Mouse (Mus musculus) frontal cortex, postnatal 36 days (tissue): ENCODE results near the gene Gm5134.
A peak's percentile ranks its signal among the peaks of the same experiment; 100 is the strongest.

Experiments
- DNase-seq, 2 experiments: peaks; one replicate each; pipeline ENCODE4 v3.0.0; 2022; ENCODE audit warnings: low spot score in 2 of 2

The Gm5134 gene

DNA sequence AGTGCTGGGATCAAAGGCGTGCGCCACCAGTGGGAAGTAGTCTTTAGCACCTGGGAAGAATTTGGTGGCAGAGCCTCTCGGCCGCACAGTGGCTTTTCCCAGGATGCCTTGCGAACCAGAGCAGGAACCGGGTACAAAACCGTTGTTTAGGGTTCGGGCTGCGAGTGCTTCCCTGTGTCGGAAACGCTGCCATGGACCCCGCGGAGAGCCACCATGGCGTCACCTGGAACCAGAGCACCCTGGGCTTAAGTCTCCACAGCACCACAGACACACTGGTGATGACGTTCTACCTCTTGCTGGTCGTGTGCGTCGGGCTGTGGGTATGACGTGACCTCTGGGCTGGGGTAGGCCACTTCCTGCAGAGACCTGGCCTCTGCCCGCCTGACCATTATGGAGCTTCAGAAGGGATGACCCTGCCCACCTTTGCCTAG is at the start of gene Gm5134:
Gm5134 (plus strand) TSS at position 134 of the 431 bp plus-strand sequence.
- DNase-seq: no peak

DNA sequence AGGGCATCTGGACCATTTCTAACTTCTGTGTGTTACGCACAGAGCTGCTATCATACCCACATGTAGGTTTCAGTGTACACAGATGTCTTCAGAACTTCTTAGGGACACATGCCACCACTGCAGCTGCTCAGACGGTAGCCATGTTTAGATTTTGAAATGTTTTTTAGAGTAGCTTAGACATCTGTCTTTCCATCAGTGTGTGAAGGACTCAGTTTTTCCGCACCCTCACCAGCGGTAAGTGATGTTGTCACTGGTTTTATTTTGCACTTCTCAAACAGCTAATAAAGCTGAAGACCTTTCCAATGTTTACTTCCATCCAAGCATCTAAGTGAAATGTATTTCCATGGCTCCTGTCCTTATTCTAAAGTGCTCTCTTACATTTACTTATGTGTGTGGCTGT is 47.4 kb upstream of the Gm5134 start:
- DNase-seq: no peak

- no peak for DNase-seq
Observed at GRCm38 (mm10) chr10:75910698-75911097, 43.6 kb upstream of the Gm5134 start.

DNA sequence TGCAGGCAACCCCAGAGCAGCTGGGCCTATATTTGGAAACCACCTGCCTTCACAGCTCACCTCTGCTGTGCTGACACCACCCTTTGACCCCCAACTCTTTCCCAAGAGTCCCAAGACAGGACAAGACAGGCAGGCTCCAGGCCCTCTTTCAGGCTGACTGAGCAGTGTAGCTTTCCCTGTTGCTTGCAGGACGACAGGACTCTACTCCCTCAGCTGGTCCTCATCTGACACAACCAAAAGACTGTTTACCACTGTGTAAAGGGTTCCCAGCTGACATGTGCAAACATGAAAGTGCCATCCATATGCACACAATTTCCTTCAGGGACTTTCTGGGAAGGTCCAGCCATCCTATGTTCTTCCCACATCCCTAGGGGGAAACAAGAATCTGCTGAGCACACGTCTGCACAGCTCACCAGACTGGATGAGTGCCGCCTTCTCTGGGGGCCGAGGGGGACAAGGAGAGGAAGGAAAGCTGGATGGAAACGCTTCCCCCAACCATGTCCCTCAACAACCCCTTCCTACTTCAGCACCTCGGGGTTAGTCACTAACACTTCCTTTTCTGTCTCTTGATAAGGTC is 41.2 kb upstream of the Gm5134 start:
- no peak for DNase-seq

GRCm38 (mm10) chr10:75915557-75915956 is 38.8 kb upstream of the Gm5134 start:
- no peak for DNase-seq

GRCm38 (mm10) chr10:75916840-75917239 is 37.5 kb upstream of the Gm5134 start:
- DNase-seq: no peak

DNA sequence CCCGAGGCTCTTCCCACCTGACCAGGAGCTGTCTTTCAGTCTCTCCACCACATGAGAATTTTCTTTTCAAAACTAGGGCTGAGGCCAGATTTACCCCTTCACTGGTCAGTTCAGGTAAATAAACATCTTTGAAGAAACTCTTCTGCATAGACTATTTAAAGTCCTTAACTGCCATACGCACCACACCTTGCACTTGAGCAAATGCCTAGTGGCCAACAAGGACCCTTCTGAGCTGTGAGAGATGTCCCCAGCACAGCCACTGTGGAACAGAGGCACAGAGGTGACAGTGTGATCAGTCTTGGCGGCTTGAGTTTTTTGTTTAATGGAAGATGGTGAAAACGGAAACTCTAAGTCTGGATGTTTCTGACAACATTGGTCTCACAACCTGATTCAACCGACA is 35.3 kb upstream of the Gm5134 start:
- DNase-seq: no peak

GRCm38 (mm10) chr10:75921026-75921725 is 33.1 kb upstream of the Gm5134 start, which contains the start of gene Smarcb1:
Smarcb1 (minus strand) TSS chr10:75921617.
- DNase-seq: peak; percentile 94 to 97

DNA sequence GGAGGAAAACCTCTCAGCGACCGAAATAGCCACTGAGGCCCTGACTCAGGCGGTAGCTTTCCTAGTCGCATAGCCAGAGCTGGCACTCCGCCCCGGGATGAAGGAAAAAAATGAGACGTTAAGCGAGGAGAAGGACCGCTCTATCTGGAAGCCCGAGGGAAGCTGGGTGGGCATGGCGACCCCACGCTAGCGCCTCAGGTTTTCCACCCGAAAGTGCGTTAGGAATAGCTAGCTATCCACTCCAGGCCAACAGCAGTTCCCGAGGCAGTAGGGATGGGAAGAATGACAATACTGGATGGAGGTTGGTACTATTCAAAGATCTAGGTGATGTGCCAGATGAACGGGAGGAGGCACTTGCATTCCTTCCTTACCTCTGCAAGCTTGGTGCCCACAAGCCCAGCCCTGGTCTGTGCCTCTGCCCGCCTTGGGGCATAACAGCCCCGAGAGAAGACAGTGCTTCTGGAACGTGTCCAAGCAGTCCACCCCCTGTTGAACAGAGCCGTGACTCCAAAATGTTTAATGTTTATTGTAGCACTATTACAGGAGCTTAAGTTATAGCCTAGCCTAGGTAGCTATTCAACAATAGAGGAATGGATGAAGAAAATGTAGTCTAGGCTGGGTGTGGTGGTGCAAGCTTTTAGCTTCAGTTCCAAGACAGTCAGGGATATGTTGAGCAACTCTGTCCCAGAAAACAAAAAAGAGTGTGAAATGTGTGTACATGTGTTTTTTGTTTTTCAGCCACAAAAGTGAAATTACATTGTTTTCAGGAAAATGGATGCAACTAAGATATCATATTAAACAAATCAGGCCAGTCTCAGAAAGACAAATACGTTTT is 32.4 kb upstream of the Gm5134 start:
- DNase-seq: peak in 1 of 2 experiments; percentile 46

DNA sequence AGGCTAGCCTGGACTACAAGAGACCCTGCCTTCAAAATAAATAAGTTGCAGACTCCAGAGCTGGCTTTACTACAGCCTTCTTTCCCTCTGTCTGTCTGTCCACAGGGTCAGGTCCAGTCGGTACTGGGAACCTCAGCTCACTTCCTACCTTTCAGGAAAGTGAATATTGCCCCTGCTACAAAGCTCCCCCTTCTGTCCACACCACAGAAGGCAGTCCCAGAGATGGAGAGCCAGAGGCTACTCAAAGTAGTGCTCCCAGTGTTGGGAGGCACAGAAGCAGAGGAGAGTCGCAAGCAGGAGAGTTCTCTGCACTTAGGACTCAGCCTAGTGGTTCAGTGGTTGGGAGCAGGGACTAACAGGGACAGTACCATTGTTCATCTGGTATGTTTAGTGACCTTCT is 30.0 kb upstream of the Gm5134 start:
- no peak for DNase-seq

DNA sequence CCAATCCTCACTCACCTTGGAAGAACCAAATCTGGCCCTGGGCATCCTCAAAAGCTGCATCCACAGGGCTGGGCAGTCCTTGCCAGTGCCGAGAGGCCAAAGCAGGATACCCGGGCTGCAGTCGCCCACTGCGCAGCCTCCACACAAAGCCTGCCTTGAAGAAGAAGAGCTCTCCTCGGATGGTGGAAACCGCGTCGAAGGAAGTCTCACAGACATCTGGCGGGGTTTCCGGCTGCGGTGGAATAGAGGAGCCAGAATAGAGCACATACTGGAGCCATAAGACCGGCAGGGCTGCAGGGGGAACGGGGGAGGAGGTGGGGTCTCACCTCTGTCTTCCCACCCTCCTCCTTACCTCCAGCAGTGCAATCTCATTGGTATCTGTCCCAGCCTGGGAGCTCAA is 27.9 kb upstream of the Gm5134 start:
- no peak for DNase-seq

- no peak for DNase-seq
Observed at GRCm38 (mm10) chr10:75930304-75930703, 24.0 kb upstream of the Gm5134 start.

DNA sequence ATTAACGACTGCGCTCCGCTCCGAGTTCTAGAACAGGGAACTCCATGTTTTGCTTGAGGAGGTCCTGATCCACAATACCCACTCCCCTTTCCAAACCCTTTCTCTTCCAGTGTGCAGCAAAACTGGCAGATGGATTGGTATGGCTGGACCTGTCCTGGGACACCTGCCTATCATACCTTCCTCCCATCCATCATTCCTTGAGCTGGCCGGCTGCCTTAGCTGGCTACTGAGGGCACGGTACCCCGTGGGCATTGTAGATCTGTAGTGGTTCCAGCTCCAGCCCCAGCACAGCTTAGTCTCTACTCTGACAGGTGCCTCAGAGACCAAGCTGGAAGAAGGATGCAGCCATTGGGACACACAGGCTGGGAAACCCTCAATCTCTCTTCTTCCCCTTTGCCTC is 23.0 kb upstream of the Gm5134 start:
- DNase-seq: no peak

DNA sequence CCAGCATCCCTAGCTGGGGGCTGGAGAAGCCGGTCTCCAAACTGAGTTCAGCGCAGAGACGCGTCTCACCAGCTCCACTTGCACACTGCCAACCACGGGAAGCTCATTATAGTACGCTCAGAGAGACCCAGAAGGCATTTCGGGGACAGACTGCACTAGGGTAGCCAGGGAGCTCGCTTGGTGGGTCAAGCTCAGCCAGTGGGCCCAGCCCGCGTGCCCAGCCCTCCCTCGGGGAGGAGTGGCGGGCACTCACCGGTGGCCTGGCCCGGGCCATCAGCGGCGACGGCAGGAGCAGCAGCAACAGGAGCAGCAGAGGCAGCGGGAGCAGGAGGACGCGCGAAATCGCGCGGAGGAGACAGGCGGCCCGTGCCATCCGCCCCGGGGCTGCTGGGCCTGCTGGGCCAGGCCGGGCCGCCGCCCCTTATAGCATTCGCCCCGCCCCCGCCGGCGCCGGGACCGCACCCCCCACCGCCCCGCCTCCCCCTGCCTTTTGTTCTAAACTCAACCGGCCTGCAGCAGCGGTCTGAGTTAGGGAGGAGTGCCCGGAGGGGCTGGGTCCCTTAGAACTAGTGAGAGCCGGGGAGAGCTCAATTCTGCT is 22.1 kb upstream of the Gm5134 start:
- DNase-seq: no peak

GRCm38 (mm10) chr10:75932891-75933290 is 21.4 kb upstream of the Gm5134 start, which contains the start of gene Chchd10:
Chchd10 (plus strand) TSS chr10:75933130.
- DNase-seq: no peak

- DNase-seq: no peak
Observed at GRCm38 (mm10) chr10:75934991-75935390, 19.3 kb upstream of the Gm5134 start.

- peak; percentile 76 to 79 for DNase-seq
Observed at GRCm38 (mm10) chr10:75935680-75936541, 18.4 kb upstream of the Gm5134 start, which contains the start of gene Mmp11. Mmp11 (minus strand) TSS chr10:75936496.

DNA sequence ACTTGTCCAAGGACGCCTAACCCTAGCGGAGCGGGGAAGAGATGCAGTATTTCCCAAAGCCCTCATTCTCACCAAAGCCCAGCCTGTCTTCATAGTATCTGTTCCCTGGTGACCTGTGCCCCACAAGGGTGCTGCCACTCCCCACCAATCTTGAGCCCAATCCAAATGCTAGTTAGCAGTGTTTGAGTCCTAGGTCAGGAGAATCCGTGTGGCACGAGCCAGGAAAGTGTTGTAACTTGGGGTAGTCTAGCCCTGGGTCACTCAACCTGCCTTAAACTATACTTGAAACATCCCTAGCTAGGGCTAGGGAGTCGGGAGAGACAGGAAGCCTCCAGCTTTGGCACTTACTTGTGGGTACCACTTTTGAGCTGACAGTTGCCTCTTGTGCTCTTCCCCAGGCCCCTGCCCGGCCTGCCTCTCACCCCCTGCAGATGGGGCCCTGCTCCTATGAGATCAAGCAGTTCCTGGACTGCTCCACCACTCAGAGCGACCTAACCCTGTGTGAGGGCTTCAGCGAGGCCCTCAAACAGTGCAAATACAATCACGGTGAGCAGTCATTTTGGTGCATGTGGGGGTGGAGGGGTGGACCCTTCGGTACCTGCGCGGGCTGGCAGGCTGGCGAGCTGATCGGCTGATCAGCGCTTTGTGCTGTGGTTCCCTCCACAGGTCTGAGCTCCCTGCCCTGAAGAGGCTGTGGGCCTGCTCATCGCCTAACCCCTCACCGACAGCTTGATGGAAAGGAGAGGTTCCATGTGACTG is 17.2 kb upstream of the Gm5134 start:
- no peak for DNase-seq

DNA sequence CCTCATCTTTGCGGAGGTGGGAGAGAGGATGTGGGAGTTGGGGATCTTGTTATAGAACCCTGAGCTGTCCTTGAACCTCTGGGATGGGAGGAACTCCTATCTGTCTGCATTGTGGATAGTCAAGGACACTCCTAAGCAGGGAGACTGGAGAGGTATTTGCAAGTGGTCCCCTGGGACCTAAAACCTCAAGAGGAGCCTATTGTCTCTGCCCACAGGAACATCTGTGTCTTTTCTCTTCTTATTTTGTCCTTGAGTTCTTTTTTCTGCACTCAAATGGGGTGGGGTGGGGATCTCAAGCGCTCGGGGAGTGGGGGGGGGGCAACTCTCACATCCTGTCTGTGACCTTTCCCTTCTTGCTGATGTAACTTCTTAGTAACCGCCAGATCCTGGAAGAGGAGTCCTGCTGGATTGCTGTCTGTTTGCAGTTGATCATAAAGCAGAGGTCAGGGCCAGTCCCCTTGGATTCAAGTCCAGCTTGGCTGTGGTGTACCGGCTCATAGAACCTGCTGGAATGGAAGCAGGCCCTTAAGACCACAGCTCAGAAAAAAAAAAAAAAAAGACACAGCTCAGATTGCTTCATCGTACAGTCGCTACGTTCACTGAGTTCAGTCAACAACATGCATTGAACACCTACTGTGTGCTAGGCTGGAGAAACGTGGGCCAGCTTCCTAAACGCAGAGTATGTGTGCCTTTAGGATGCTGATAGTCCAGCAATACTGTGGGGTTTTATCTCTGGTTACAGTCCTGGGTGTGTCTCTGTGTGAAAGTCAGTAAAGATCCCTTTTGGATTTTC is 16.3 kb upstream of the Gm5134 start:
- no peak for DNase-seq
